Mouse (Mus musculus) kidney, embryonic 14.5 days (tissue): ENCODE measurements at regions not wholly inside any gene's neighbourhood (a gene's known extent, or its start where the extent isn't known, plus 50 kb on each side); places are given as distances from the start of the nearest gene placed in this dataset.

Experiments used
- ATAC-seq: fragments of 200-750 bp; cut with Nextera tagmentation; 2 replicates; pipeline ENCODE4 v1.8.0; 2017; ENCODE audit warnings: moderate number of reproducible peaks, mild to moderate bottlenecking, moderate TSS enrichment, moderate library complexity; ENCODE audit not compliant: low FRiP score, low TSS enrichment
- H3K27ac ChIP-seq: fragments of 300-500 bp; sonication (generic); 2 replicates; pipeline ENCODE4 v1.5.1; 2014; ENCODE audit warnings: low read depth, mild to moderate bottlenecking, low read length, moderate library complexity, mixed read lengths
- H3K27me3 ChIP-seq: fragments of 300-500 bp; sonication (generic); 2 replicates; pipeline ENCODE4 v1.6.1; 2014; ENCODE audit warnings: mild to moderate bottlenecking, low read length; ENCODE audit not compliant: control insufficient read depth, insufficient read depth
- H3K36me3 ChIP-seq: fragments of 300-500 bp; sonication (generic); 2 replicates; pipeline ENCODE4 v1.6.1; 2014; ENCODE audit warnings: low read length, mixed read lengths; ENCODE audit not compliant: control insufficient read depth, insufficient read depth
- H3K4me1 ChIP-seq: fragments of 300-500 bp; sonication (generic); 2 replicates; pipeline ENCODE4 v1.6.1; 2014; ENCODE audit warnings: low read length, mixed read lengths; ENCODE audit not compliant: control insufficient read depth, insufficient read depth
- H3K4me2 ChIP-seq: fragments of 300-500 bp; sonication (generic); replicated peaks from 2 replicates; pipeline ENCODE4 v1.6.1; 2014; ENCODE audit warnings: low read depth, mild to moderate bottlenecking, low read length
- H3K4me3 ChIP-seq: fragments of 300-500 bp; sonication (generic); 2 replicates; pipeline ENCODE4 v1.5.1; 2014; ENCODE audit warnings: mild to moderate bottlenecking, low read length
- H3K9ac ChIP-seq: fragments of 300-500 bp; sonication (generic); 2 replicates; pipeline ENCODE4 v1.6.1; 2014; ENCODE audit warnings: low read depth, mild to moderate bottlenecking, low read length, moderate library complexity
- H3K9me3 ChIP-seq: fragments of 300-500 bp; sonication (generic); 2 replicates; pipeline ENCODE4 v1.6.1; 2016; ENCODE audit warnings: low read length; ENCODE audit not compliant: control insufficient read depth
- WGBS: fragments of 180-500 bp; shearing (Covaris S2); extraction: QIAGEN DNeasy Blood & Tissue Kit; methylation state at CpG from one replicate; pipeline ENCODE4 v1.1.7; 2014; 5-methylcytosine and 5-hydroxymethylcytosine counted together

GRCm38 (mm10) chr10:19139234-19139633 lies 123.8 kb upstream of the Tnfaip3 start:
- Histone ChIP-seq H3K4me1 (no peaks in the 10 kb centered on the region), H3K36me3 (no peaks in the 10 kb centered on the region), H3K4me3 (no peak overlapping the region), H3K27ac (no peak overlapping the region), H3K27me3 (no peaks in the 10 kb centered on the region), H3K9ac (no peak overlapping the region), H3K9me3 (no peaks in the 10 kb centered on the region), H3K4me2 (no peak overlapping the region)
- no peak for ATAC-seq
- 85% methylated on average over 2 of the region's 2 CpGs for WGBS

GRCm38 (mm10) chr10:19138258-19138657 lies 122.8 kb upstream of the Tnfaip3 start:
- Histone ChIP-seq H3K9me3 (no peaks in the 10 kb centered on the region), H3K4me2 (no peak overlapping the region), H3K4me1 (no peaks in the 10 kb centered on the region), H3K9ac (no peak overlapping the region), H3K27ac (no peak overlapping the region), H3K36me3 (no peaks in the 10 kb centered on the region), H3K4me3 (no peak overlapping the region), H3K27me3 (no peaks in the 10 kb centered on the region)
- 83% methylated on average over 1 of the region's 1 CpGs for WGBS
- ATAC-seq, result no peak

- no peaks in the 10 kb centered on the region for H3K9me3 ChIP-seq
- no peak overlapping the region for H3K27ac ChIP-seq
- ATAC-seq, result no peak
- no peaks in the 10 kb centered on the region for H3K4me1 ChIP-seq
- no peaks in the 10 kb centered on the region for H3K36me3 ChIP-seq
- no peak overlapping the region for H3K9ac ChIP-seq
- 67% methylated on average over 4 of the region's 4 CpGs for WGBS
- H3K27me3 ChIP-seq, result no peaks in the 10 kb centered on the region
- no peak overlapping the region for H3K4me3 ChIP-seq
- H3K4me2 ChIP-seq, result no peak overlapping the region
These were observed 112.3 kb upstream of the Tnfaip3 start for GRCm38 (mm10) chr10:19127581-19128291.

- no peak overlapping the region for H3K9ac ChIP-seq
- no peaks in the 10 kb centered on the region for H3K36me3 ChIP-seq
- 53% methylated on average over 2 of the region's 2 CpGs for WGBS
- H3K9me3 ChIP-seq, result no peaks in the 10 kb centered on the region
- no peak overlapping the region for H3K4me2 ChIP-seq
- H3K4me3 ChIP-seq, result no peak overlapping the region
- no peaks in the 10 kb centered on the region for H3K27me3 ChIP-seq
- no peak for ATAC-seq
- no peaks in the 10 kb centered on the region for H3K4me1 ChIP-seq
- no peak overlapping the region for H3K27ac ChIP-seq
These were observed 111.5 kb upstream of the Tnfaip3 start for GRCm38 (mm10) chr10:19126922-19127321.

- no peaks in the 10 kb centered on the region for H3K27me3 ChIP-seq
- no peak overlapping the region for H3K9ac ChIP-seq
- 79% methylated on average over 4 of the region's 4 CpGs for whole genome bisulfite sequencing
- H3K4me3 ChIP-seq, result no peak overlapping the region
- no peak for ATAC-seq
- no peaks in the 10 kb centered on the region for H3K36me3 ChIP-seq
- H3K4me1 ChIP-seq, result no peaks in the 10 kb centered on the region
- no peak overlapping the region for H3K4me2 ChIP-seq
- no peak overlapping the region for H3K27ac ChIP-seq
- no peaks in the 10 kb centered on the region for H3K9me3 ChIP-seq
These were observed 111.0 kb upstream of the Tnfaip3 start for GRCm38 (mm10) chr10:19126438-19126837.

GRCm38 (mm10) chr10:19123691-19124090 lies 108.2 kb upstream of the Tnfaip3 start:
- 75% methylated on average over 7 of the region's 7 CpGs for WGBS
- no peaks in the 10 kb centered on the region for H3K36me3 ChIP-seq
- H3K9me3 ChIP-seq, result no peaks in the 10 kb centered on the region
- H3K4me3 ChIP-seq, result no peak overlapping the region
- H3K27me3 ChIP-seq, result no peaks in the 10 kb centered on the region
- ATAC-seq, result no peak
- H3K27ac ChIP-seq, result no peak overlapping the region
- no peak overlapping the region for H3K9ac ChIP-seq
- no peak overlapping the region for H3K4me2 ChIP-seq
- no peaks in the 10 kb centered on the region for H3K4me1 ChIP-seq

- WGBS, result 64% methylated on average over 6 of the region's 6 CpGs
- Histone ChIP-seq H3K4me3 (no peak overlapping the region), H3K4me2 (no peak overlapping the region), H3K9ac (no peak overlapping the region), H3K4me1 (no peaks in the 10 kb centered on the region), H3K27ac (no peak overlapping the region), H3K9me3 (no peaks in the 10 kb centered on the region), H3K36me3 (no peaks in the 10 kb centered on the region), H3K27me3 (no peaks in the 10 kb centered on the region)
- ATAC-seq, result no peak
These were observed 106.8 kb upstream of the Tnfaip3 start for GRCm38 (mm10) chr10:19122221-19122620.

- H3K4me1 ChIP-seq, result no peaks in the 10 kb centered on the region
- no peak overlapping the region for H3K9ac ChIP-seq
- 75% methylated on average over 8 of the region's 8 CpGs for WGBS
- no peak overlapping the region for H3K27ac ChIP-seq
- H3K4me3 ChIP-seq, result no peak overlapping the region
- no peaks in the 10 kb centered on the region for H3K9me3 ChIP-seq
- H3K36me3 ChIP-seq, result no peaks in the 10 kb centered on the region
- no peaks in the 10 kb centered on the region for H3K27me3 ChIP-seq
- ATAC-seq, result no peak
- H3K4me2 ChIP-seq, result no peak overlapping the region
These were observed 104.0 kb upstream of the Tnfaip3 start for GRCm38 (mm10) chr10:19119281-19120049.

- Histone ChIP-seq H3K9ac (no peak overlapping the region), H3K36me3 (no peaks in the 10 kb centered on the region), H3K4me1 (no peaks in the 10 kb centered on the region), H3K27ac (no peak overlapping the region), H3K27me3 (no peaks in the 10 kb centered on the region), H3K4me2 (no peak overlapping the region), H3K4me3 (no peak overlapping the region), H3K9me3 (no peaks in the 10 kb centered on the region)
- 84% methylated on average over 5 of the region's 5 CpGs for WGBS
- no peak for ATAC-seq
These were observed 103.3 kb upstream of the Tnfaip3 start for GRCm38 (mm10) chr10:19118569-19119280.
